9 mouse cellular contexts compared by ENCODE assay signal in the genomic region with DNA sequence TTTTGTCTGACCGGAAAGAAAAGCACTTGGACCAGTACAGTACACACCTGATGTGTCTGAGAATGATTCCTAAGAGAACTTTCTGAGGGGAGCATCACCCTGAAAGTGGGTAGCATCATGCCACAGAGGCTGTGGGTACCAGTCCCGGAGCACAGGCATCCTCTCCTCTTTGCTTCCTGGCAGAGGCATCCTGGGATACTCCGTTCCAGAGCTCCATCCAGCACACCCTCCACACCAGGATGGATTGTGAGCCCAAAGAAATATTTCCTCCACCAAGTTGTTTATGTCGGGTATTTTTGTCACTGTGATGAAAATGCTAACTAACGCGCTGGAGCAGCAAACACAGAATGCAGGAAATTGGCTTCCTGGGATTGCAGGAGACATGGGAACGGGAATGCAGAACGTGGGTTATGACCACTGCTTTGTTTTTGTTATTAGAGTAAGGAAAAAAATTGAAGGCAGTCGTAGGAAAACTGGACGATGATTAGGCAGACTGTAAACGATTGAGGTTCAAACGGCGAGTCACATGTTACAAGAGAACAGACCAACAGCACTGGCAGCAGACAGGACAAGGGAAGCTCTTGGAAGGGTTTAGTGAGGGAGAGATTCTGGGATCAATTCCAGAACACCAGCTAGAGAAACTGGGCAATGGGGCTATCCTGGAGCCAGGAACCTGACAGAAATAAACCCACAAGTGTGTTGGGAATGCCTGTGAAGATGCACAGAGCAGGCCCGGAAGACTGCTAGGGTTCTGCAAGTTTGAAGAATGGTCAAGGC.
A peak's percentile ranks its signal among the peaks of the same experiment; 100 is the strongest.
DNase-seq lines count a peak whose midpoint lies in the region; ATAC-seq lines count a peak whose summit lies in the region.
"Had no signal": no experiment of that assay in that cellular context is flagged by ENCODE, and none has a peak within 500 bp of the region (broad histone marks: within the 10 kb centered on the region; RNA-seq: fewer than 3 reads in every experiment).

No protein-coding gene starts in this region.

- ATAC-seq in midbrain, embryonic 14.5 days (ENCODE audit: low FRiP score, low TSS enrichment) = no peak
- no peak for ATAC-seq in midbrain, embryonic 13.5 days
- ATAC-seq in heart, embryonic 16.5 days (replicated peaks; ENCODE audit: extremely low read depth, insufficient read depth, low FRiP score) = peak; percentile 59
- no peak for ATAC-seq in kidney, embryonic 15.5 days (replicated peaks; ENCODE audit: low FRiP score)
- ATAC-seq: intestine, postnatal 0 days had no signal

- no peaks in the 10 kb centered on the region for H3K9me3 ChIP-seq in midbrain, embryonic 14.5 days (ENCODE audit: control insufficient read depth, low read length)
- no peaks in the 10 kb centered on the region for H3K9me3 ChIP-seq in midbrain, embryonic 13.5 days
- no peaks in the 10 kb centered on the region for H3K9me3 ChIP-seq in heart, embryonic 16.5 days (replicated peaks; ENCODE audit: control insufficient read depth, low read length)
- no peaks in the 10 kb centered on the region for H3K9me3 ChIP-seq in kidney, embryonic 15.5 days (replicated peaks)

- H3K9ac ChIP-seq in midbrain, embryonic 14.5 days (replicated peaks; ENCODE audit: low read length) = no peak overlapping the region
- no peak overlapping the region for H3K9ac ChIP-seq in midbrain, embryonic 13.5 days (replicated peaks)
- H3K9ac ChIP-seq in heart, embryonic 16.5 days (ENCODE audit: low read length) = 0 out of 2 replicates have a peak overlapping the region, but pooled peaks have one; percentile 14
- H3K9ac ChIP-seq in kidney, embryonic 15.5 days = no peak overlapping the region

- H3K4me3 ChIP-seq in midbrain, embryonic 14.5 days (replicated peaks; ENCODE audit: low read depth, low read length) = no peak overlapping the region
- H3K4me3 ChIP-seq in midbrain, embryonic 13.5 days (replicated peaks) = no peak overlapping the region
- H3K4me3 ChIP-seq in heart, embryonic 16.5 days (ENCODE audit: low read length) = no peak overlapping the region
- H3K4me3 ChIP-seq in kidney, embryonic 15.5 days (replicated peaks) = no peak overlapping the region

- 91% methylated on average over 14 of the region's 14 CpGs for WGBS in midbrain, embryonic 14.5 days
- 89% methylated on average over 14 of the region's 14 CpGs for WGBS in midbrain, embryonic 13.5 days
- WGBS in heart, embryonic 16.5 days = 60% methylated on average over 14 of the region's 14 CpGs
- WGBS in kidney, embryonic 15.5 days = 69% methylated on average over 14 of the region's 14 CpGs

- H3K27me3 ChIP-seq in midbrain, embryonic 14.5 days (ENCODE audit: control insufficient read depth, insufficient read depth, low read length) = no peaks in the 10 kb centered on the region
- no peaks in the 10 kb centered on the region for H3K27me3 ChIP-seq in midbrain, embryonic 13.5 days
- no peaks in the 10 kb centered on the region for H3K27me3 ChIP-seq in heart, embryonic 16.5 days (ENCODE audit: control insufficient read depth, insufficient read depth, low read length)
- no peaks in the 10 kb centered on the region for H3K27me3 ChIP-seq in kidney, embryonic 15.5 days

- H3K4me2 ChIP-seq in midbrain, embryonic 14.5 days (ENCODE audit: low read length) = no peak overlapping the region
- H3K4me2 ChIP-seq in midbrain, embryonic 13.5 days (replicated peaks) = no peak overlapping the region
- no peak overlapping the region for H3K4me2 ChIP-seq in heart, embryonic 16.5 days (ENCODE audit: low read depth, low read length)
- no peak overlapping the region for H3K4me2 ChIP-seq in kidney, embryonic 15.5 days

- H3K4me1 ChIP-seq in midbrain, embryonic 14.5 days (ENCODE audit: control insufficient read depth, insufficient read depth, low read length) = no peaks in the 10 kb centered on the region
- no peaks in the 10 kb centered on the region for H3K4me1 ChIP-seq in midbrain, embryonic 13.5 days (replicated peaks)
- H3K4me1 ChIP-seq in heart, embryonic 16.5 days (ENCODE audit: control insufficient read depth, insufficient read depth, low read length) = 0 out of 2 replicates have a peak, but pooled peaks cover 4% of the 10 kb centered on the region
- peaks cover 18% of the 10 kb centered on the region for H3K4me1 ChIP-seq in kidney, embryonic 15.5 days

- no peaks in the 10 kb centered on the region for H3K36me3 ChIP-seq in midbrain, embryonic 14.5 days (ENCODE audit: control insufficient read depth, insufficient read depth, low read length)
- no peaks in the 10 kb centered on the region for H3K36me3 ChIP-seq in midbrain, embryonic 13.5 days
- no peaks in the 10 kb centered on the region for H3K36me3 ChIP-seq in heart, embryonic 16.5 days (ENCODE audit: control insufficient read depth, insufficient read depth)
- no peaks in the 10 kb centered on the region for H3K36me3 ChIP-seq in kidney, embryonic 15.5 days

- peak; percentile 59 to 67 for DNase-seq in heart, adult 9 months (ENCODE audit: low spot score in 2 of 2)
- no peak for DNase-seq in heart, postnatal 4 days
- DNase-seq in midbrain, embryonic 14.5 days = peak; percentile 4
- no peak for DNase-seq in adrenal gland, postnatal 4 days (ENCODE audit: low spot score in 2 of 2)
- DNase-seq: right cerebral cortex, postnatal 25 days had no signal

- H3K27ac ChIP-seq in midbrain, embryonic 14.5 days (replicated peaks; ENCODE audit: low read depth, low read length) = no peak overlapping the region
- H3K27ac ChIP-seq in midbrain, embryonic 13.5 days = no peak overlapping the region
- H3K27ac ChIP-seq in heart, embryonic 16.5 days (ENCODE audit: low read length) = no peak overlapping the region
- no peak overlapping the region for H3K27ac ChIP-seq in kidney, embryonic 15.5 days

Comparison
In these comparisons a context has a peak if more than half of its experiments do, and no peak if none do; other contexts are left out.
1. DNase-seq: peak in heart, adult 9 months (2 of 2) and midbrain, embryonic 14.5 days (single experiment); none in heart, postnatal 4 days (single experiment) and adrenal gland, postnatal 4 days (0 of 2).